Mouse (Mus musculus): Measurements from ENCODE around the gene Ankrd13a. TPM values are rescaled to one million over a fixed set of nuclear protein-coding genes. Genes with fewer than 3 reads are reported as not detected.

The Ankrd13a gene
- total and polyA plus RNA-seq, 3 experiments, result 110 to 184 (median 180) TPM

DNA sequence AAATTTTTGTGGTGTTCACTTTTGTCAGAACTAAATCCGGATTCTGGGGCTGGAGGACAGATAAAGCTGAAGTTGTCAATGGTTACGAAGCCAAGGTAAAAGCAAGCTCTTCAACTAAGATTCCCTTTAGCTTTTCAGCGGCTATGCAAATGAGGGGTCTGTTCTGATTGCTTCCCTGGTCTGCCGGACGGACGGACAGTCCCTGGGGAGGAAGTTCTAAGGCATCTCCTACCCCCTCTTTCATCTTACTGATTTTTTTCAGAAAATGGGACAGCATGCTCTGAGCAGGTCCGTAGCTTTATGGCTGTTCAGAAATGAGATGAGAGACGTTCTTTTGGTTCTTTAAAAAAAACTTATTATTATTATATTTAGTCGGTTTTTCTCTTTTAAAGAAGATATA lies 21.2 kb downstream of the Ankrd13a start:
- Histone ChIP-seq H3K27me3 (ENCODE audit: control insufficient read depth in 1 of 2, insufficient read depth in 2 of 2, low read length in 2 of 2) (no peaks in the 10 kb centered on the region), H3K4me1 (ENCODE audit: control insufficient read depth in 1 of 2, insufficient read depth in 2 of 2, low read length in 2 of 2) (no peaks in the 10 kb centered on the region; a peak in 1 of 4 replicates), H3K4me3 (ENCODE audit: control insufficient read depth in 1 of 2, insufficient read depth in 1 of 2, low read depth in 2 of 2, low read length in 2 of 2) (no peak overlapping the region), H3K27ac (ENCODE audit: control insufficient read depth, low read depth, low read length) (no peak overlapping the region), H3K79me2 (ENCODE audit: control insufficient read depth, insufficient read depth, low read length, poor library complexity) (no peaks in the 10 kb centered on the region), H3K9me3 (replicated peaks; ENCODE audit: insufficient read depth, low read length) (no peaks in the 10 kb centered on the region), H3K9ac (ENCODE audit: control insufficient read depth, low read depth, low read length, poor library complexity, severe bottlenecking) (no peak overlapping the region), H3K36me3 (ENCODE audit: control insufficient read depth in 1 of 2, insufficient read depth in 2 of 2, low read length in 2 of 2) (peaks cover 0 to 24% of the 10 kb centered on the region in 2 experiments; a peak in 2 of 4 replicates)
- TF ChIP-seq USF2 (IDR thresholded peaks at IDR 0.05; ENCODE audit: borderline replicate concordance in 1 of 2, insufficient read depth in 1 of 2, low read depth in 1 of 2, low read length in 2 of 2), result no peak
- TF ChIP-seq RAD21 (IDR thresholded peaks at IDR 0.05; ENCODE audit: low read depth, low read length), result no peak
- no peak for TF ChIP-seq HCFC1 (IDR thresholded peaks at IDR 0.05; ENCODE audit: low read depth, low read length)
- TF ChIP-seq JUND (IDR thresholded peaks at IDR 0.05; ENCODE audit: low read depth, low read length), result no peak
- no peak for TF ChIP-seq ETS1 (IDR thresholded peaks at IDR 0.05; ENCODE audit: low read depth, low read length)
- no peak for TF ChIP-seq CTCF (IDR thresholded peaks at IDR 0.05 in 2 of 3, conservative IDR thresholded peaks at IDR 0.05 in 1 of 3; ENCODE audit: control insufficient read depth in 1 of 3, insufficient read depth in 1 of 3, low read depth in 2 of 3, low read length in 3 of 3, poor library complexity in 1 of 3, severe bottlenecking in 1 of 3)
- no peak for TF ChIP-seq RCOR1 (IDR thresholded peaks at IDR 0.05; ENCODE audit: low read depth, low read length)
- TF ChIP-seq ZNF384 (IDR thresholded peaks at IDR 0.05; ENCODE audit: low read depth, low read length), result no peak
- no peak for TF ChIP-seq POLR2A (IDR thresholded peaks at IDR 0.05; ENCODE audit: control insufficient read depth in 1 of 2, insufficient read depth in 1 of 2, low read depth in 1 of 2, low read length in 2 of 2, poor library complexity in 1 of 2)
- no peak for TF ChIP-seq BHLHE40 (IDR thresholded peaks at IDR 0.05; ENCODE audit: borderline replicate concordance, low read depth, low read length)
- TF ChIP-seq MAX (IDR thresholded peaks at IDR 0.05; ENCODE audit: low read length), result no peak
- TF ChIP-seq ELF1 (IDR thresholded peaks at IDR 0.05; ENCODE audit: low read depth, low read length), result no peak
- TF ChIP-seq KAT2A (conservative IDR thresholded peaks at IDR 0.05; ENCODE audit: low read depth, low read length), result no peak
- no peak for TF ChIP-seq TAL1 (IDR thresholded peaks at IDR 0.05; ENCODE audit: low read length)
- DNase-seq (ENCODE audit: low read depth, low spot score), result no peak

DNA sequence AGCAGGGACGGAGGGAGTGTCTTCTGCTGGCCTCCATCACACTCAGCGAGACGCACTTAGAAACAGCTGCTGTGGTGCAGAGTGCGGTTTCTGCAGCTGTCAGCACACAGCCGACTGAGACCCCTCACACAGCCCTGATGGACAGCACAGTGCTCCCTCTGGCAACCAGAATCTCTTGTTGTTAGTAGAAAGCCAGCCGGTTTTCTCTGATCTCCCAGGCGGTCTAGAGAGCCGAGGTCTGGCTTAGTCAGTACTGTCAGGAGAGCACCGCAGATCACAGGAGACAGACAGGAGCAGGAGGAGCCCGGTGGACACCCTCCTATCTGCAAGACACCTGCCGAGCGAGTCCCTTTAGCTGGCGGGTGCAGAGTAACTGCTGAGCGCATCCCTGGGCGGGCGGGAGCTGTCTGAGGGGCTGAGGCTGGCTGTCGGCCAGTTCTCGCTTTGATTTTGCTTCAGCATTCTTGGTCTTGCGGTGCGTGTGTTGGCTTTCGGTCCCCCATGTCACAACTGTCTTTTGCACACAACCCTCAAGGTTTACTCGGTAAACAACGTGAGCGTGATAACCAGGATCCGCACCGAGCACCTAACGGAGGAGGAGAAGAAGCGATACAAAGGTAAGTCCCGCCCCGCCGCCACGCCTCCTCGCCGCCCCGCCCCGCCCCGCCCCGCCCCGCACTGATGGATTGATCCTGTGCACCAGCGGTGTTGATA lies 22.0 kb downstream of the Ankrd13a start:
- Histone ChIP-seq H3K36me3 (ENCODE audit: control insufficient read depth in 1 of 2, insufficient read depth in 2 of 2, low read length in 2 of 2) (peaks cover 5 to 23% of the 10 kb centered on the region in 2 experiments), H3K27ac (ENCODE audit: control insufficient read depth, low read depth, low read length) (no peak overlapping the region), H3K9ac (ENCODE audit: control insufficient read depth, low read depth, low read length, poor library complexity, severe bottlenecking) (no peak overlapping the region), H3K4me3 (ENCODE audit: control insufficient read depth in 1 of 2, insufficient read depth in 1 of 2, low read depth in 2 of 2, low read length in 2 of 2) (no peak overlapping the region), H3K79me2 (ENCODE audit: control insufficient read depth, insufficient read depth, low read length, poor library complexity) (no peaks in the 10 kb centered on the region), H3K9me3 (replicated peaks; ENCODE audit: insufficient read depth, low read length) (no peaks in the 10 kb centered on the region), H3K4me1 (ENCODE audit: control insufficient read depth in 1 of 2, insufficient read depth in 2 of 2, low read length in 2 of 2) (no peaks in the 10 kb centered on the region; a peak in 2 of 4 replicates), H3K27me3 (ENCODE audit: control insufficient read depth in 1 of 2, insufficient read depth in 2 of 2, low read length in 2 of 2) (no peaks in the 10 kb centered on the region)
- DNase-seq (ENCODE audit: low read depth, low spot score), result no peak
- TF ChIP-seq ETS1 (IDR thresholded peaks at IDR 0.05; ENCODE audit: low read depth, low read length), result no peak
- no peak for TF ChIP-seq EP300 (IDR thresholded peaks at IDR 0.05; ENCODE audit: low read depth in 1 of 2, low read length in 2 of 2)
- no peak for TF ChIP-seq POLR2AphosphoS5 (IDR thresholded peaks at IDR 0.05; ENCODE audit: borderline replicate concordance, low read depth, low read length)
- no peak for TF ChIP-seq GABPA (IDR thresholded peaks at IDR 0.05; ENCODE audit: low read depth, low read length)
- TF ChIP-seq MAX (IDR thresholded peaks at IDR 0.05; ENCODE audit: low read length), result no peak
- TF ChIP-seq CTCF (IDR thresholded peaks at IDR 0.05 in 2 of 3, conservative IDR thresholded peaks at IDR 0.05 in 1 of 3; ENCODE audit: control insufficient read depth in 1 of 3, insufficient read depth in 1 of 3, low read depth in 2 of 3, low read length in 3 of 3, poor library complexity in 1 of 3, severe bottlenecking in 1 of 3), result no peak
- no peak for TF ChIP-seq USF2 (IDR thresholded peaks at IDR 0.05; ENCODE audit: borderline replicate concordance in 1 of 2, insufficient read depth in 1 of 2, low read depth in 1 of 2, low read length in 2 of 2)
- no peak for TF ChIP-seq NRF1 (IDR thresholded peaks at IDR 0.05; ENCODE audit: insufficient read depth, low read depth, low read length, poor library complexity, severe bottlenecking)
- no peak for TF ChIP-seq MYC (IDR thresholded peaks at IDR 0.05; ENCODE audit: low read depth, low read length)
- no peak for TF ChIP-seq UBTF (IDR thresholded peaks at IDR 0.05; ENCODE audit: borderline replicate concordance, insufficient read depth, low read depth, low read length)
- TF ChIP-seq CHD2 (IDR thresholded peaks at IDR 0.05; ENCODE audit: low read length), result no peak
- no peak for TF ChIP-seq ZC3H11A (IDR thresholded peaks at IDR 0.05; ENCODE audit: low read depth, low read length)
- no peak for TF ChIP-seq RAD21 (IDR thresholded peaks at IDR 0.05; ENCODE audit: low read depth, low read length)
- no peak for TF ChIP-seq POLR2AphosphoS2 (IDR thresholded peaks at IDR 0.05; ENCODE audit: low read length)
- TF ChIP-seq MAZ (IDR thresholded peaks at IDR 0.05; ENCODE audit: low read depth, low read length), result no peak
- TF ChIP-seq MAFK (IDR thresholded peaks at IDR 0.05; ENCODE audit: borderline replicate concordance, low read depth, low read length), result no peak
- no peak for TF ChIP-seq GATA1 (IDR thresholded peaks at IDR 0.05; ENCODE audit: low read depth, low read length)
- no peak for TF ChIP-seq ZNF384 (IDR thresholded peaks at IDR 0.05; ENCODE audit: low read depth, low read length)
- no peak for TF ChIP-seq HCFC1 (IDR thresholded peaks at IDR 0.05; ENCODE audit: low read depth, low read length)

Measured in MEL (cell line).